Mouse (Mus musculus): ENCODE data around the gene Esp38.
"Not testable (repeated sequence)": the region's sequence is repeated elsewhere in the genome, so short reads cannot be mapped to it uniquely, and the experiment has no call there.

Esp38 gene

DNA sequence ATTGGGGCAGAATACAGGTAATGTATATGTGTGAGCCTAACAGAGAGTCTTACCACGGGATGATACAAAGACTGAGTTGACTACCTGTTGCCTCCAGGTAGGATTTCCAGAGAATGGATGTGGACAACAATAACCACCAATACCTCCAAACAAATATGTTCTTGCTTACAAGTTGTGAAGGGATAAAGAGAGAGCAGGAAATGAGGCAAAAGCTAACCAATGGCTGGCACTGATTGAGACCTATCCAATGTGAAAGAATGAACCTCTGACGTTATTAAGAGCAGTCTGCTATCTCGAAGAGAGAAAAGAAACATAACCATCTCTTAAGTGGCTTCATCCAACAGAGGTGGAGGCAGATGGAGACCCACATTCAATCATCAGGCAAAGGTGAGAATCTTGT is at the start of gene Esp38:
Gene Esp38 (plus strand): TSS at position 301 of the 400 bp plus-strand sequence.
- DNase-seq (ENCODE audit: low read depth) = no peak

DNA sequence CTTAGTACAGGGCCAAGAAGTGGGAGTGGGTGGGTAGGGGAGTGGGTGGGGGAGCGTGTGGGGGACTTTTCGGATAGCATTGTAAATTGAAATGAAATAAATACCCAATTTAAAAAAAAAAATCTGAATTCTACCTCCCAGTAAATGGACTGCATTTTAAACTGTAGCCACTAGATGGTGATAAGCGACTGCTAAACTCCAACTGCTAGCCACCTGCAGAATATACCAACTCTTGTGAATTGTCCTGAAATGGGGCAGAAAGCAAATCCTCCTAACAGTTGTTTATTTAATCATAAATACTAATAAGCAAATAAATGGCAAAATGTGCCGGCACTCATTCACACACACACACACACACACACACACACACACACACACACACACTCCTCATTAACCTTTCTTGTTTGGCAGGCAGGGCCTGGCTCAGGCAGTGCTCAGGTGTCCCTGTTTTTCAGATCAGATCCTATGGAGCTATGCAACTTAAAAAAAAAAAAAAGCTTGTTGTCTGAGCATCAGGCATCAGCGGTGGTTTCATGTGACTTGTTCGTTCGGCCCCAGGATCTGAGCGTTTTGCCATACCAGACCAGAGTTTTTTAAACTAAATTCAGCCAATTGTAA is 47.3 kb upstream of the Esp38 start:
- not testable (repeated sequence) for DNase-seq (ENCODE audit: low read depth)

All from 416B (cell line).